Mouse (Mus musculus) intestine, embryonic 16.5 days (tissue): ENCODE measurements around the gene Adcyap1r1. TPM values are rescaled to one million over a fixed set of nuclear protein-coding genes. Genes with fewer than 3 reads are reported as not detected.

Experiments used
- ATAC-seq: fragments of 200-750 bp; cut with Nextera tagmentation; 2 replicates; pipeline ENCODE4 v1.8.0; 2017; ENCODE audit warnings: moderate TSS enrichment, moderate library complexity
- H3K27ac ChIP-seq: fragments of 300-500 bp; sonication (generic); 2 replicates; pipeline ENCODE4 v1.5.1; 2014; ENCODE audit warnings: mild to moderate bottlenecking, low read length
- H3K27me3 ChIP-seq: fragments of 300-500 bp; sonication (generic); replicated peaks from 2 replicates; pipeline ENCODE4 v1.6.1; 2014; ENCODE audit warnings: low read length, control low read depth, mixed read lengths; ENCODE audit not compliant: control insufficient read depth, insufficient read depth
- H3K36me3 ChIP-seq: fragments of 300-500 bp; sonication (generic); 2 replicates; pipeline ENCODE4 v1.6.1; 2014; ENCODE audit warnings: low read length, control low read depth; ENCODE audit not compliant: control insufficient read depth, insufficient read depth
- H3K4me1 ChIP-seq: fragments of 300-500 bp; sonication (generic); 2 replicates; pipeline ENCODE4 v1.6.1; 2014; ENCODE audit warnings: low read length, control low read depth, mixed read lengths; ENCODE audit not compliant: control insufficient read depth, insufficient read depth
- H3K4me2 ChIP-seq: fragments of 300-500 bp; sonication (generic); 2 replicates; pipeline ENCODE4 v1.6.1; 2014; ENCODE audit warnings: low read depth, low read length, control low read depth
- H3K4me3 ChIP-seq: fragments of 300-500 bp; sonication (generic); 2 replicates; pipeline ENCODE4 v1.5.1; 2014; ENCODE audit warnings: mild to moderate bottlenecking, low read length
- H3K9ac ChIP-seq: fragments of 300-500 bp; sonication (generic); 2 replicates; pipeline ENCODE4 v1.6.1; 2014; ENCODE audit warnings: low read depth, low read length
- H3K9me3 ChIP-seq: fragments of 300-500 bp; sonication (generic); 2 replicates; pipeline ENCODE4 v1.6.1; 2016; ENCODE audit warnings: low read length, control low read depth; ENCODE audit not compliant: control insufficient read depth
- WGBS: fragments of 180-500 bp; shearing (Covaris S2); extraction: QIAGEN DNeasy Blood & Tissue Kit; methylation state at CpG from one replicate; pipeline ENCODE4 v1.1.7; 2014; 5-methylcytosine and 5-hydroxymethylcytosine counted together
- polyA plus RNA-seq: library from polyadenylated mRNA; unstranded; fragments of >200 nt; fragmentation: Nextera tagmentation; extraction: Ambion mirVana; gene quantifications from 2 replicates; pipeline ENCODE4 v1.2.1, GENCODE M21; 2015

The Adcyap1r1 gene
- 3.8 and 4.4 TPM in 2 replicates for polyA plus RNA-seq

DNA sequence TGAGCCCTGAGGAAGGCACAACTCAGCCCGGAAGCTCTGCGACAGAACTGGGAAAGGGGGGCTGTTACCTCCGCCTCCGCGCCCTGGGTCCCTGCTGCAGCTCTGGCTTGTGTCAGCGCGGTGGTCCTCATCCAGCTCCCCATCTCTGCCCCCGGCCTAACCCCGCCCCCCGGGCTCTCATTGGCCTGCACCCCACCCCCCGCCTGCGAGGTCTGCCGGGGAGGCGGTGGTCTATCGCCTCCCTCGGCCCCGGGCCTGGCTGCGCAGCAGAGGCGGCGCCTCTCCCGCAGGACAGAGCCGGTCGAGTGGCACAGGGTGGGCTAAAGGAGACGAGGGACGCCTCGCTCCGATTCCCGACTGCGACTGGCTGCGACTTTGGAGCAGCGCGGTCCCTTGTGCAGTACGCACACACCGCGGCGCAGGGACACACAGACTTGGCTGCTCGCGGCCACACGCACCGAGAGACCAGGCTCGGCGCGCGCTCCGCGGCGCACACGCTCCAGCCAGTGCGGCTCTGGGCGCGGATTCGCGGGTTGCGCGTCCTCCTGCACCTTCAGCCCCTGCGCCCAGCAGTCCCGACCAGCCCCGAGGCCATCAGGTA, at the start of gene Adcyap1r1:
TSS of gene Adcyap1r1 (plus strand) at position 208 of the 601 bp plus-strand sequence.
- Histone ChIP-seq H3K4me2 (peak within 1 kb of the TSS; percentile 82), H3K27me3 (peaks cover 28% of the 10 kb centered on the region), H3K9me3 (no peaks in the 10 kb centered on the region), H3K27ac (peak within 1 kb of the TSS; percentile 21; the same call in 1 of the 2 replicates), H3K4me1 (0 out of 2 replicates have a peak, but pooled peaks cover 9% of the 10 kb centered on the region), H3K36me3 (no peaks in the 10 kb centered on the region), H3K4me3 (peak within 1 kb of the TSS; percentile 54), H3K9ac (peak within 1 kb of the TSS; percentile 61)
- ATAC-seq = peak; percentile 88
- under 1% methylated on average over 57 of the region's 58 CpGs for WGBS

DNA sequence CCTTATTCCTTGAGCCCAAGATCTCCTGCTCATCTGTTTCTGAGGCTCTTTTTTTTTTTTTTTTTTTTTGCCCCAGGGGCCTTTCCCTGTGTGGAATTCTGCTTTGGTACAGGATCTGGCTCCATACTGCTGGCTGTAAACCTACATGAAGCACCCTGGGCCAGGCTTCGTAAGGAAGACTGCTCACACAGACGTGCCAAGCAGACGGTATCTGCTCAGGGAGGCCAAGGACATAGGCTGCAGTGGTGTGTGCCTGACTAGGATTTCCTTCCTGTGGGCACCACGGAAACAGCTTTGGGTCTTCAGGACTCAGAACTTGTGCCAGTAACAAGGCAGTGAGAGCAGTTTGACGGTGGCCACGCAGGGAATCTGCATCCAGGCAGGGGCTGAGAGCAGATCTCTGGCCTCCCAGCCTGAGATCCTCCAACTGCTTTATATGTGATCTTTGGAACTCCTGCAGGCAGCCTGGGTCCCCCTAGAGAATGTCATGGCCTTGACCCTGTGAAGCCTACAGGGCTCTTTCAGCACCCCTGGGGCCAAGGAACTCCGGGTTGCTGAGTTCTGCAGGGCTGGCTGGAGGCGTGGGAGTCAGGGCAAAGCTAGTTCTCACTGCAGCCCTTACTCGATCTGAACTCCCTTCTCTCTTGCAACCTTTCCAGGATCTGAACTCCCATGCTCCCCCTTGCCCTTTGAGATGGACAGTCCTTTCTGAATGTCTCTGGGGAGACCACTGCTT, 49.6 kb upstream of the Adcyap1r1 start:
- Histone ChIP-seq H3K9ac (no peak overlapping the region), H3K4me2 (no peak overlapping the region), H3K36me3 (no peaks in the 10 kb centered on the region), H3K27me3 (no peaks in the 10 kb centered on the region), H3K27ac (no peak overlapping the region), H3K4me3 (no peak overlapping the region), H3K4me1 (no peaks in the 10 kb centered on the region), H3K9me3 (no peaks in the 10 kb centered on the region)
- WGBS = 74% methylated on average over 9 of the region's 9 CpGs
- no peak for ATAC-seq

DNA sequence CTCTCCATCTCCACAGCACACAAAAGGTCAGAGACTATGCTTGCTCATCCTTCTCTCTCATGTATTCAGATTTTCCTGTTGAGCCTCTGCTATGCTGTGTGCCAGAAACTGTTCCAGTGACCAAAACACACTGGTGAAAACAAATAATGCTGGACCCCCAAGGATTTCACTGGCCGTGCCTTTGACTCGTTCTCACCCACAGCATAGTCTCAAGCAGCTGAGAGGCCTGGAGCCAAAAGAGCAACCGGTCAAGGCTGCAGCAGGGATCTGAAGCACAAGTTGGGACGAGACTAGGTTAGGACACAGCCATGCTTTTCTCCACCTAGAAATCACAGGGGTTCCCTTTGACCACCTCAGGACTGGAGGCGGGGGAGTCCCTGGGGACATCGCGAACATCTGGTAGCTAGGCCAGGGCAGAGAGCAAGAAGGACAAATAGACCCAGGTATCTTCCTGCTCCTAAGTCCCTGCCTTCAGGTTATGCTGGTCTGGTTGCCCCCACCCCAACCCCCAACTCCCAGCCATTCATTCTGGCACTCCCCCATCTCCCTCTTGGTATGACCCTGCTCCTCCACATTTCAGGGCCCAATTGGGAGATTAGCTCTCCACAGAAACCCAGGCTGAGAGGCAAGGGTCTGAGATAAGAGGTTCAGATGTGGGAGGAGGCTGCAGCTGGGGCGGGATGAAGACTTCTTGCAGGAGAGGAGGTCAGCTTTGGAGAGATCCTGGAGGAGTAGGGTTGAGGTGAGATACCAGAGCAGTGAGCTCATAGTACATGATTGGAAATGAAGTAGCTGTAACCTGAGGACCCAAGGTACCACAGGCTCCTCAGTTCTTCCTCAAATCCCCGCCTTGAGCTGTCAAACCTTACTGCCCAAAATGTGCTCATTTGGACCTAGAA, 48.1 kb upstream of the Adcyap1r1 start:
- ATAC-seq = no peak
- 75% methylated on average over 9 of the region's 9 CpGs for WGBS
- Histone ChIP-seq H3K36me3 (no peaks in the 10 kb centered on the region), H3K9ac (no peak overlapping the region), H3K4me1 (no peaks in the 10 kb centered on the region), H3K9me3 (no peaks in the 10 kb centered on the region), H3K4me2 (no peak overlapping the region), H3K27ac (no peak overlapping the region), H3K4me3 (no peak overlapping the region), H3K27me3 (no peaks in the 10 kb centered on the region)

DNA sequence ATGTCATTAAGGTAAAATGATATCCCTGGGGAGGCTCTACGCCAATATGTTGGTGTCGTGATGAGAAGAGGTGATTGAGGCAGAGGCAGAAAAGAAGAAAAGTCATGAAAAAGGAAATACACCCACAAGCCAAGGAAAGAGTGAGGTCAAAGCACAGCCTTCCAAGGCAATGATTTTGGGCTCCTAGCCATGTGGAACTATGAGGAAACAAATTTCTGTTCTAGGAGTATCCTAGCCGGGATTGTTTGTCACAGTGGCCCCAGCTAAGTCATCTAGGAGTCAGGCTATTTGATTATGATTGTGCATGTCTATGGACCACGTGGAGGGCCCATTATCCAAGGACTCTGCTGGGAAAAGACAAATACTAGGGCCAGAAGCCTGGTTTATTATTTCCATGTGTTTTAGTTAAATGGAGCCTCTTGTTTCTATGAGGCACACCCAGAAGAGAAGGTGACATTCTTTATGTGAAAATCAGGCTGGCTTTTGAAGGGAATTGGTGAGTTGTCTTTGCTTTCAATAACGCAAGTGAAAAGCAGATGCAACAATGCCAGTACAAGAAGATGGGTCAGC, 47.3 kb upstream of the Adcyap1r1 start:
- 80% methylated on average over 5 of the region's 5 CpGs for WGBS
- H3K4me2 ChIP-seq = no peak overlapping the region
- ATAC-seq = no peak
- H3K9me3 ChIP-seq = no peaks in the 10 kb centered on the region
- no peaks in the 10 kb centered on the region for H3K27me3 ChIP-seq
- no peaks in the 10 kb centered on the region for H3K4me1 ChIP-seq
- H3K27ac ChIP-seq = no peak overlapping the region
- no peaks in the 10 kb centered on the region for H3K36me3 ChIP-seq
- no peak overlapping the region for H3K9ac ChIP-seq
- no peak overlapping the region for H3K4me3 ChIP-seq

DNA sequence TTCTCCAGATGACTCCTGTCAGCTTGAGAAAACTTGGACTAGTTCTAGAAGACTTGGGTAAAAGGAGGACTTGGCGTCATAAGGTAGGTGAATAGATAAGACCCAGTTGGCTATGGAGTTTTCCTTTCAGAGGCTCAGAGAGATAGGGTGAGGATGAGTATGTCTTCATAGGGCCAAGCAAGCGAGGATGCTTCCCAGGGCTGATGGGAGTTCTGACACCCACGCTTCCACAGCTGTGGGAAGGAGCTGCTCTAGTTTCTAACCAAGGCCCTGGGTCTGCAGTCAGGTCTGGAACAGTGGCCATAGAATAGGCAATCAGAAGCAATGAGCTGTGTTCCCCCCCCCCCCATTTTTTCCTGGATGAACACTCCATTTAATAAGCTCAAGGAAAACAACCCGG, 44.4 kb upstream of the Adcyap1r1 start:
- H3K4me2 ChIP-seq = no peak overlapping the region
- no peaks in the 10 kb centered on the region for H3K27me3 ChIP-seq
- WGBS = 76% methylated on average over 4 of the region's 4 CpGs
- no peaks in the 10 kb centered on the region for H3K36me3 ChIP-seq
- no peaks in the 10 kb centered on the region for H3K9me3 ChIP-seq
- H3K27ac ChIP-seq = no peak overlapping the region
- H3K4me1 ChIP-seq = 0 out of 2 replicates have a peak, but pooled peaks cover 3% of the 10 kb centered on the region
- H3K9ac ChIP-seq = no peak overlapping the region
- no peak overlapping the region for H3K4me3 ChIP-seq
- ATAC-seq = no peak

DNA sequence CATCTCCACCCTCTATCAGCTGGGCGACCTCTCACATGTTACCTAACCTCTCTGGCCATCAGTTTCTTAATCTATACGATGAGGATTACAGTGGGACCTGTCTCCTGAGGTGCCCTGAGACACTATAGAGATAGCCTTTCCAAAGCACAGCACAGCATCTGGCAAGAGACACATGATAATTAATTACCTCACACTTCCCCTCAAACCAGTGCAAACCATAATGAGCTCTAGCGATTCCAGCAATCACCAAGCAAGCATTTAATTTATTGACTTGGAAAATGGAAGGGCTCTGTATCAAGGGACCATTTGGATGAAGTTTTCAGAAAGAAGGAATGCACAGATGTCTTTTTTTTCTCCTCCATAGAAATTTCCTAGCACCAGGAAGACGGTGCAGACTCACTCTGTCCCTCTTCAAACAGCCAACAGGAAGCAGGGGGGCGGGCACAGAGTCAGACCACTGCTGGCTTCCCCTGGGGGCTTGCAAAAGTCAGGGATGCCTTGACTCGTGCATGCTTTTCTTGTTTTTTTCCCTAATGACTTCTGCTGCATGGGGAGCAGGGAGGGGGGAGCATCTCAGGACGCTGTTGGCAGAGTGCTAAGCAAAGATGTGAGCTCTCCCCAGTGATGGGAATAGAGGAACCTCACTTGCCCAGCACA, 41.5 kb upstream of the Adcyap1r1 start:
- Histone ChIP-seq H3K9ac (no peak overlapping the region), H3K4me2 (no peak overlapping the region), H3K4me3 (no peak overlapping the region), H3K9me3 (no peaks in the 10 kb centered on the region), H3K27ac (no peak overlapping the region), H3K36me3 (no peaks in the 10 kb centered on the region), H3K4me1 (0 out of 2 replicates have a peak, but pooled peaks cover 3% of the 10 kb centered on the region), H3K27me3 (no peaks in the 10 kb centered on the region)
- 42% methylated on average over 7 of the region's 7 CpGs for WGBS
- ATAC-seq = no peak

DNA sequence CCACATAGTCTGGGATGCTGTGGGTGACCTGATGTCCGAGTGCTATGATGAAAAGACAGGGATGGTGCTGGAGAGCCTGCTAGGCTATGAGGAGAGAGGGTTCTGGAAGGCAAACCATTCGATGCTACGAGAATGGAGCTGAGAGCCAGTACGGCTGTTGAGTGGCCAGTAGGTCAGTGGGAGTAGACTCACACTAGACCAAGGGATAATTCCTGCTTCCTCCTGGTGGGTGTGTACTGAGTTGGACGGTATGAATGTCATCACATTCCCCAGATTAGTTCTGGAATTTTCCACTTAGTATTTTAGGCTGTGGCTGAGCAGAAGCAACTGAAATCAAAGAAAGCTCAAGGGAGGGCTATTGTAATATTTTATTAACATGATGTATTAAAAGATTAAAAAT, 40.8 kb upstream of the Adcyap1r1 start:
- no peak for ATAC-seq
- no peak overlapping the region for H3K27ac ChIP-seq
- H3K9me3 ChIP-seq = no peaks in the 10 kb centered on the region
- no peaks in the 10 kb centered on the region for H3K27me3 ChIP-seq
- 0 out of 2 replicates have a peak, but pooled peaks cover 3% of the 10 kb centered on the region for H3K4me1 ChIP-seq
- H3K4me3 ChIP-seq = no peak overlapping the region
- no peaks in the 10 kb centered on the region for H3K36me3 ChIP-seq
- 70% methylated on average over 5 of the region's 5 CpGs for WGBS
- no peak overlapping the region for H3K9ac ChIP-seq
- H3K4me2 ChIP-seq = no peak overlapping the region

DNA sequence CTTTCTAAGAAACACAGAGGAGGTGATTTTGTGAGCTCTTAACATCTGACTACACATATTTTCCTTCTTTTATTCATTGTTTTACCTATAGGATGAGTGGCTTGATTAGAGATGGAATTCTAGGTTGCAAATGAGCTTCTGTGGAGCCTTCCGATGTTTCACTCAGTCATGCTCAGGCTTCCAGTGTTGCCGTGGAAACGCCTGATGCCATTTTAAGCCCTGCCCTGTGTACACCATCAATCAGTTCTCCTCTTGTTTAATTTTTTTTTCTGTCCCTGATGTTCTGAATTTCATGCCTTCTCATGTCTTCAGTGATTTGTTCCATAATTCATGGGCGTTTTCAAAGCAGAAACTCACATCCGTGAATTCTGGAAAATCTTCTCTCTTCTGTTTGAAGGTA, 35.6 kb upstream of the Adcyap1r1 start:
- no peaks in the 10 kb centered on the region for H3K4me1 ChIP-seq
- no peak overlapping the region for H3K4me3 ChIP-seq
- H3K9me3 ChIP-seq = no peaks in the 10 kb centered on the region
- H3K4me2 ChIP-seq = no peak overlapping the region
- ATAC-seq = no peak
- H3K9ac ChIP-seq = no peak overlapping the region
- H3K27me3 ChIP-seq = no peaks in the 10 kb centered on the region
- no peaks in the 10 kb centered on the region for H3K36me3 ChIP-seq
- H3K27ac ChIP-seq = no peak overlapping the region
- 69% methylated on average over 5 of the region's 5 CpGs for WGBS
